Mouse (Mus musculus) forebrain, embryonic 16.5 days (tissue): Measurements from ENCODE around the gene Myog. TPM values are rescaled to one million over a fixed set of nuclear protein-coding genes. Genes with fewer than 3 reads are reported as not detected.

Source experiments
- ATAC-seq: fragments of 200-750 bp; cut with Nextera tagmentation; 2 replicates; pipeline ENCODE4 v1.8.0; 2017; ENCODE audit warnings: mild to moderate bottlenecking, moderate library complexity
- H3K27ac ChIP-seq: fragments of 300-500 bp; sonication (generic); 2 replicates; pipeline ENCODE4 v1.5.1; 2014; ENCODE audit warnings: low read length, control low read depth
- H3K27me3 ChIP-seq: fragments of 300-500 bp; sonication (generic); replicated peaks from 2 replicates; pipeline ENCODE4 v1.6.1; 2014; ENCODE audit warnings: low read length; ENCODE audit not compliant: control insufficient read depth, insufficient read depth
- H3K36me3 ChIP-seq: fragments of 300-500 bp; sonication (generic); 2 replicates; pipeline ENCODE4 v1.6.1; 2014; ENCODE audit not compliant: control insufficient read depth, insufficient read depth
- H3K4me1 ChIP-seq: fragments of 300-500 bp; sonication (generic); replicated peaks from 2 replicates; pipeline ENCODE4 v1.6.1; 2014; ENCODE audit warnings: low read length; ENCODE audit not compliant: control insufficient read depth, insufficient read depth
- H3K4me2 ChIP-seq: fragments of 300-500 bp; sonication (generic); 2 replicates; pipeline ENCODE4 v1.6.1; 2014; ENCODE audit warnings: mild to moderate bottlenecking, low read length, control low read depth
- H3K4me3 ChIP-seq: fragments of 300-500 bp; sonication (generic); replicated peaks from 2 replicates; pipeline ENCODE4 v1.5.1; 2014; ENCODE audit warnings: mild to moderate bottlenecking, low read length, control low read depth
- H3K9ac ChIP-seq: fragments of 300-500 bp; sonication (generic); replicated peaks from 2 replicates; pipeline ENCODE4 v1.6.1; 2014; ENCODE audit warnings: low read depth, low read length, control low read depth
- H3K9me3 ChIP-seq: fragments of 300-500 bp; sonication (generic); 2 replicates; pipeline ENCODE4 v1.6.1; 2016; ENCODE audit warnings: low read length; ENCODE audit not compliant: control insufficient read depth
- WGBS: fragments of 180-500 bp; shearing (Covaris S2); extraction: QIAGEN DNeasy Blood & Tissue Kit; methylation state at CpG from one replicate; pipeline ENCODE4 v1.1.7; 2014; 5-methylcytosine and 5-hydroxymethylcytosine counted together
- polyA plus RNA-seq: library from polyadenylated mRNA; unstranded; fragments of >200 nt; fragmentation: Nextera tagmentation; extraction: Ambion mirVana; gene quantifications from 2 replicates; pipeline ENCODE4 v1.2.1, GENCODE M21; 2015

Myog gene
- polyA plus RNA-seq, result 0.32 TPM in 1 of 2 replicates, not detected in the other

DNA sequence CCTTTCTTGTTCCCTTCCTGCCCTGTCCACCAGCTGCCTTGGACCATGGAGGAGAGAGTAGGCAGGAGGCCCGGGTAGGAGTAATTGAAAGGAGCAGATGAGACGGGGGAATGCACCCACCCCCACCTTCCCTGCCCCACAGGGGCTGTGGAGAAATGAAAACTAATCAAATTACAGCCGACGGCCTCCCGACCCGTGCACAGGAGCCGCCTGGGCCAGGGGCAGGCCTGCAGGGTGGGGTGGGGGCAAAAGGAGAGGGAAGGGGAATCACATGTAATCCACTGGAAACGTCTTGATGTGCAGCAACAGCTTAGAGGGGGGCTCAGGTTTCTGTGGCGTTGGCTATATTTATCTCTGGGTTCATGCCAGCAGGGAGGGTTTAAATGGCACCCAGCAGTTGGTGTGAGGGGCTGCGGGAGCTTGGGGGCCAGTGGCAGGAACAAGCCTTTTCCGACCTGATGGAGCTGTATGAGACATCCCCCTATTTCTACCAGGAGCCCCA is at the start of gene Myog:
Gene Myog, plus strand, starts transcription at position 392 of the 502 bp plus-strand sequence.
- no peak within 1 kb of the TSS for H3K4me3 ChIP-seq
- H3K9me3 ChIP-seq, result no peaks in the 10 kb centered on the region
- H3K27me3 ChIP-seq, result no peaks in the 10 kb centered on the region
- H3K9ac ChIP-seq, result no peak within 1 kb of the TSS
- H3K4me2 ChIP-seq, result no peak within 1 kb of the TSS
- no peaks in the 10 kb centered on the region for H3K36me3 ChIP-seq
- H3K4me1 ChIP-seq, result peaks cover 2% of the 10 kb centered on the region; the same call in 1 of the 2 replicates
- WGBS, result 54% methylated on average over 11 of the region's 11 CpGs
- ATAC-seq, result no peak
- no peak within 1 kb of the TSS for H3K27ac ChIP-seq

GRCm38 (mm10) chr1:134240701-134241100 is 49.1 kb upstream of the Myog start:
- peaks cover 7% of the 10 kb centered on the region for H3K4me1 ChIP-seq
- 0 out of 2 replicates have a peak, but pooled peaks cover 2% of the 10 kb centered on the region for H3K27me3 ChIP-seq
- H3K9ac ChIP-seq, result no peak overlapping the region
- no peak overlapping the region for H3K27ac ChIP-seq
- no peak overlapping the region for H3K4me3 ChIP-seq
- H3K9me3 ChIP-seq, result no peaks in the 10 kb centered on the region
- no peaks in the 10 kb centered on the region for H3K36me3 ChIP-seq
- H3K4me2 ChIP-seq, result no peak overlapping the region
- no peak for ATAC-seq
- 85% methylated on average over 9 of the region's 9 CpGs for WGBS

- Histone ChIP-seq H3K36me3 (no peaks in the 10 kb centered on the region), H3K27me3 (0 out of 2 replicates have a peak, but pooled peaks cover 2% of the 10 kb centered on the region), H3K4me1 (peaks cover 2% of the 10 kb centered on the region; the same call in 1 of the 2 replicates), H3K27ac (no peak overlapping the region), H3K9ac (no peak overlapping the region), H3K9me3 (no peaks in the 10 kb centered on the region), H3K4me2 (no peak overlapping the region), H3K4me3 (no peak overlapping the region)
- 66% methylated on average over 8 of the region's 8 CpGs for WGBS
- ATAC-seq, result no peak
Measured at GRCm38 (mm10) chr1:134241298-134241697, 48.5 kb upstream of the Myog start.

GRCm38 (mm10) chr1:134242286-134242685 is 47.5 kb upstream of the Myog start:
- Histone ChIP-seq H3K27ac (no peak overlapping the region), H3K9ac (no peak overlapping the region), H3K36me3 (no peaks in the 10 kb centered on the region), H3K27me3 (0 out of 2 replicates have a peak, but pooled peaks cover 2% of the 10 kb centered on the region), H3K4me2 (no peak overlapping the region), H3K4me3 (no peak overlapping the region), H3K4me1 (peaks cover 2% of the 10 kb centered on the region; the same call in 1 of the 2 replicates), H3K9me3 (no peaks in the 10 kb centered on the region)
- no peak for ATAC-seq
- 71% methylated on average over 2 of the region's 2 CpGs for WGBS

DNA sequence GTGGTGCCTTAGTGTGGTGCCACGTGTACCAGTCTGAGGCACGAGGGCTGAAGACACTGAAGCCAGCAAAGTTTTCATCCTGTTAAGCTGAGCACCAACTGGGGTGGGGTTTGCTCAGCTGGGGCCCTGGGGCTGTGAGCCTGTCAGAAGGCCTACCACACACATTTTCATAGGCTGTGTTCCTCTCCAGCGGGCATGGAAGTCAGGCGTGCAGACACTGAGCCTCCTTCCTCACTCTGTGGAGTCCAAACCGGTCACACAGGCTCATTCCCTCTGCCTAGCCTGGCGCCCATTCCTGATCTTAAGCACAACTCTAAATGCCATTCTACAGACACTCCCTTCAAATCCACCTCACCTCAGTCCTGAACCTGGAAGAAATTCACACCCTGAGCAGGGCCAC is 46.3 kb upstream of the Myog start:
- no peak overlapping the region for H3K9ac ChIP-seq
- ATAC-seq, result no peak
- H3K4me1 ChIP-seq, result peaks cover 2% of the 10 kb centered on the region; the same call in 1 of the 2 replicates
- H3K27ac ChIP-seq, result no peak overlapping the region
- no peak overlapping the region for H3K4me3 ChIP-seq
- no peak overlapping the region for H3K4me2 ChIP-seq
- H3K36me3 ChIP-seq, result no peaks in the 10 kb centered on the region
- 0 out of 2 replicates have a peak, but pooled peaks cover 2% of the 10 kb centered on the region for H3K27me3 ChIP-seq
- no peaks in the 10 kb centered on the region for H3K9me3 ChIP-seq
- 78% methylated on average over 6 of the region's 6 CpGs for WGBS

GRCm38 (mm10) chr1:134243948-134244914 is 45.6 kb upstream of the Myog start:
- ATAC-seq, result peak; percentile 90
- H3K4me1 ChIP-seq, result peaks cover 2% of the 10 kb centered on the region; the same call in 1 of the 2 replicates
- H3K4me3 ChIP-seq, result peak overlapping the region; percentile 18
- no peaks in the 10 kb centered on the region for H3K9me3 ChIP-seq
- H3K4me2 ChIP-seq, result peak overlapping the region; percentile 50
- H3K36me3 ChIP-seq, result no peaks in the 10 kb centered on the region
- H3K27me3 ChIP-seq, result 0 out of 2 replicates have a peak, but pooled peaks cover 2% of the 10 kb centered on the region
- peak overlapping the region; percentile 7; the same call in 1 of the 2 replicates for H3K9ac ChIP-seq
- no peak overlapping the region for H3K27ac ChIP-seq
- WGBS, result 24% methylated on average over 35 of the region's 35 CpGs

- no peaks in the 10 kb centered on the region for H3K9me3 ChIP-seq
- WGBS, result 81% methylated on average over 14 of the region's 14 CpGs
- peak; percentile 10; the same call in 1 of the 2 replicates for ATAC-seq
- H3K4me3 ChIP-seq, result no peak overlapping the region
- no peak overlapping the region for H3K4me2 ChIP-seq
- H3K27me3 ChIP-seq, result 0 out of 2 replicates have a peak, but pooled peaks cover 2% of the 10 kb centered on the region
- peaks cover 2% of the 10 kb centered on the region; the same call in 1 of the 2 replicates for H3K4me1 ChIP-seq
- H3K9ac ChIP-seq, result no peak overlapping the region
- no peak overlapping the region for H3K27ac ChIP-seq
- no peaks in the 10 kb centered on the region for H3K36me3 ChIP-seq
Measured at GRCm38 (mm10) chr1:134245004-134245717, 44.6 kb upstream of the Myog start.

DNA sequence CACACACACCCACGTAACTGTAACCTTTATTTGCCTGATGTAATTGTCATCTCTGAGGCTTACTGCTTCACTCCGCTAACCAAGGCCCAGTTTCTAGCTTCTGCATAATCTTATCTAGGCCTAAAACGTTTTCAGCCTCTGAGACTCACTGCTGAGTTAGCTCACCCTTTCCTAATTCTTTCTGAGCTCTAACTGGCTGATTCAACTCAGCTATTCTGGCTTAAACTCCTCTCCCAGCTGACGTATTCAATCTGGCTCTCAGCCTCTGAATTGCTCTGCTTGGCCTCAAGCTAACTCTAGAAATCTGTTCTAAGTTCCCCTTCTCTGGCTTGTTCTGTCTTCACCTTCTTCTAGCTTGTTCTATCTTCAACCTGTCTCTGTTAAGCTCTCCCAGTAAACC is 43.2 kb upstream of the Myog start:
- WGBS, result 48% methylated on average over 4 of the region's 4 CpGs

More for the DNA sequence above, 43.2 kb upstream of the Myog start:
- ATAC-seq, result no peak
- Histone ChIP-seq H3K4me1 (peaks cover 2% of the 10 kb centered on the region; the same call in 1 of the 2 replicates), H3K36me3 (no peaks in the 10 kb centered on the region), H3K9ac (no peak overlapping the region), H3K27ac (no peak overlapping the region), H3K9me3 (no peaks in the 10 kb centered on the region), H3K4me3 (no peak overlapping the region), H3K4me2 (no peak overlapping the region), H3K27me3 (0 out of 2 replicates have a peak, but pooled peaks cover 2% of the 10 kb centered on the region)
